Mouse (Mus musculus) right cerebral cortex, postnatal 10 days (tissue): ENCODE data around the gene Entpd1.

Source experiments
- DNase-seq, 2 experiments: peaks; one replicate each; pipeline ENCODE4 v3.0.0; 2021; ENCODE audit warnings: low spot score in 2 of 2

Entpd1 gene

GRCm38 (mm10) chr19:40665778-40666177 is 53.6 kb downstream of the Entpd1 start:
- no peak for DNase-seq

DNA sequence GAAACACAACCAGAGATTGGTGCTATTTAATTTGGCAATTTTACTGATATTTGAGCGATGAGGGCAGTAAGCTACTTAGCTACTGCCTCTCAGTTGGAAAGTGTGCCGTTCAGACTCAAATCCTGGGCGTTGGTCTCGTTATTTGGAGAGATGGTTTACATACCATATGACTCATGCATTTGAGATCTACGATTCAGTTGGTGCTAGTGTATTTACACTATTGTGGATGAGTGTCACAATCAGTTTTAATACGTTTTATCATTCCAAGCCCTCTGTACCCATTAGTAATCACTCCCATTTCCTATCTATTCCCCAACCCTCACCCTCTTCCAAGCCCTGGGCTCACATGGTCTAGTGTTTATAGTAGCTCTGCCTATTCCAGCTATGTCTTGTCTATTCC is 54.9 kb downstream of the Entpd1 start:
- DNase-seq, result no peak

DNA sequence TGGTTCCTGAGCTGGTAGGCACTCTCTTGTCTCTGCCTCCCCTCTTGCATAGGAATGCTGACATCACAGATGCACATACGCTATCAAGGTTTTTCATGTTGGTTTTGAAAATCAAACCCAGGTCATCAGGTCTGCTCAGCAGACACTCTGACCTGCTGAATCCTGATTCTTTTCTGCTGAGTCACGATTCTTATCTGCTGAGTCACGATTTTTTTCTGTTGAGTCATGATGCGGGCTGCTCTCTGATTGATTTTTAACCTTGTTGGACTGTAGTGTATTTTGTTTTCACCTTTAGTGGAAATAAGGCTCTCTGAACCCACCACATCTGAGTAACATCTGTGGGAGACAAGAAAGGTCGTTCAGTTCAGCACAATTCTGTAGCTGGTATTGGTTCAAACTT is 63.2 kb downstream of the Entpd1 start:
- DNase-seq, result no peak

GRCm38 (mm10) chr19:40678087-40678486 is 65.9 kb downstream of the Entpd1 start:
- no peak for DNase-seq

- peak; percentile 44 to 49 for DNase-seq
Measured at GRCm38 (mm10) chr19:40678532-40679307, 66.6 kb downstream of the Entpd1 start.

GRCm38 (mm10) chr19:40679632-40680031 is 67.5 kb downstream of the Entpd1 start:
- DNase-seq, result no peak

- no peak for DNase-seq
Measured at GRCm38 (mm10) chr19:40684124-40684523, 72.0 kb downstream of the Entpd1 start.

GRCm38 (mm10) chr19:40684566-40684965 is 72.4 kb downstream of the Entpd1 start:
- no peak for DNase-seq

- no peak for DNase-seq
Measured at GRCm38 (mm10) chr19:40687291-40687927, 75.2 kb downstream of the Entpd1 start.

DNA sequence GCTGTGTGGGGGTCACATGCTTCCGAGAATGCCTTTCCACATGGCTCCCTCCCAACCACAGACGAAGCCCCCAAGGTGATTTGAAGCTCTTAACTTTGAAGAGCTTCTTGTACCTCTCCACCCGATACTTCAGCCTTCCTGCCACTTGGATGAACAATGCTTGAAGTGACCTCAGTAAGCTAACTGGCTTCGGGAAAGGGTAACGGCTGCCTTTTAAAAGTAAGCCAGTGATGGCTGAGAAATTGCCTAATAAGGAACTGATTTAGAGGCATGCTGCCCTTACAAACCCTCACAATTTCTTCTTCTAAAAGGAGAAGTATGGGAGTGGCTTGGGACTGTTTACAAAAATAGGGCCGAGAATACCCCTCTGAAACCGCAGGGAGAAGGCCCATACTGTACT is 81.0 kb downstream of the Entpd1 start:
- DNase-seq, result no peak

DNA sequence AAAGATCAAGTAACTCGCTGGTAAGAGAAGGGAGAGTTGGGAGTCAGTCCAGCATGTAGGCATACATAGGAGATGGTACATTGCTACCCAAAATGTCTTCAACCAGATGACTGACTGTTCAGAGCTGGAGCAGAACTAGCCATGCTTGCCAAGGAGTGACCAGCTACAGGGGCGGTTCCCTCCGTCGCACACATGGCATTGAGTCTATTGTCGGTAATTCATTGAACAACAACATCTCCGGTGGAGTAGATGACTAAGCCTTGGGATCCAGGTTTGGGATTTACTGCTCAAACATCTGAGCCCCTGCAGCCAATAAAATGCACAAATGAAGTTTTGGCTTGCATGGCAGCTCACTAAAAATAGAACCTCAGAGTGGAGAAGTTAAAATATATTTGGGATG is 84.0 kb downstream of the Entpd1 start:
- DNase-seq, result no peak

- DNase-seq, result no peak
Measured at GRCm38 (mm10) chr19:40698103-40698853, 86.1 kb downstream of the Entpd1 start.

GRCm38 (mm10) chr19:40699816-40700215 is 87.7 kb downstream of the Entpd1 start:
- no peak for DNase-seq

DNA sequence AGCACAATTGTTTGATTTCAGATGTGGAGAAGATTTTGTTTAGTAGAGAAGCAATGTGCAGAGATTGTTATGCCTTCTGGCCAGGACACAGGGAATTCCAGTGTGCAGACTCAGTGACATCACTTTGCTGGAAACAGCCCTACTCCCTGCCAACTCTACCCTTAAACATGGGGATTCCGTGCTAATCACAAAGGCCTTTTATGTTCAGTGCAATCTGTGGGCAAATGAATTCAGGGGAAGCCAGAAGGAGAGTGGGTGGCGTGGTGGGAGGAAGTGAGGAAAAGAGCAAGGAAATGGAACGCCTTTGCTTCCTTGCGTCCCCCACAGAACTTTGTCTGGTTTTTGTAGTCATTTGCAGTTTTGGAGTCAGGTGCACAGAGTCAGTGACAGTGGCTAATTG is 90.2 kb downstream of the Entpd1 start:
- DNase-seq, result peak; percentile 70 to 76

- no peak for DNase-seq
Measured at GRCm38 (mm10) chr19:40712889-40713628, 100.9 kb downstream of the Entpd1 start.

DNA sequence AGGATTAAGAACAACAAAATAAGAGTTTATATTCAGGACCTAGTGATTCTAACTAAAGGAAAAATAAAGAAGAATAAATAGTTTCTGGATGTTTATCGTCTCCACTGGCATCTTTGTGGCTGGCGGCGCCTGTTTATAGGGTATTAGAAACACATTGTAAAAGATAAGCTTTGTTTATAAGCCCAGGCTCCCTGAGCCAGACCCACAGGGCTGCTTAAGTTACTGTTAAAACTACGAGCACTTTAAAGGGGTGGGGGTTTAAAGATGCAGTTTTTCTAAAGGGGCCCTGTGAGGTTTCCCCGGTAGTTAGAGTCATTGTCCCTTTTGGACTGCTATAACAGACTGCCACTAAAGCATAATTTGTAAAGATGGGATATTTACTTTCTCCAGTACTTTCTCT is 102.5 kb downstream of the Entpd1 start:
- DNase-seq, result no peak

- no peak for DNase-seq
Measured at GRCm38 (mm10) chr19:40716981-40717380, 104.8 kb downstream of the Entpd1 start.

DNA sequence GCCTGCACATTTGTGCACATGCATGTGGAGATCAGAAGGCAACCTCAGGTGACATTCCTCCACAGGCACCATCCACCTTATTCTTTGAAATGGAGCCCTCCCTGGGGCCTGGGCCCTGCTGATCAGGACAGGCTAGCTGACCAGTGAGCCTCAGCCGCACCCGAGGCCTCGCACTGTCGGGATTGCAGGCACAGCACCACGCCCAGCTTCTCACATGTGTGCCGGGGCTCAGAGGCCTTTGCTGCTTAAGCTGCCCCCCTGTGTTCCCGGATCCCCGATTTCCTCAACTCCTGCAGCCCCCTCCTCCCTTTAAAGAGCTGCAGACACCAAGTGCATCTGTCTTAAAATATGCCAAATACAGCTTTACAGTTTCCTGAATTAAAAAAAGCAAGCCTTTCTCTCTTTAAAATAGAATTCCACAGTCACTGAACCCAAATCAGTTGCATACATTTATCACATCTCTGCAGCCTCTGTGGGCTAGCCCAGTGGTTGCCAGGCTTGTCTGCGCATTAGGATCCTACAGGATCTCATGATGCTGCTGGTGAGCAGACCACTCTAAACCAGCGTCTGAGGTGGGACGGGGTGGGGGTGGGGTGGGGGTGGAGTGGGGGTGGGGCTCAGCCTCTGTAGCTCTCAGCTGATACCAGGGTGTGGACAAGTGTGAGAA is 107.4 kb downstream of the Entpd1 start:
- peak in 1 of 2 experiments; percentile 51 for DNase-seq

DNA sequence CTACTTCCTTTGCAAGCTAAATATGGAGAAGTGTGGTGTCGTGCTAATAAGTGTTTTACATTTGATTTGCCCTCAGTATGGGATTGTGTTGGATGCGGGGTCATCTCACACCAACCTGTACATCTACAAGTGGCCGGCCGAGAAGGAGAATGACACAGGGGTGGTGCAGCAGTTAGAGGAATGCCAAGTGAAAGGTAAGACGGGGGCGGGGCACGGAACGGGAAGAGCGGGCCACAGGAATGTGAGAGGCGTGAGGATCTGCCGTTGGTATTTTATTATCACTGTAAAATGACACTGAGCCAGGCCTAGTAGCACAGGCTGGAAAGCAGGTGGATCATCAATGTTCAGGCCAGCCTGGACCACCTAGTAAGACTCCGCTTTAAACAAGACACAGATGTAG is 108.2 kb downstream of the Entpd1 start:
- DNase-seq, result no peak

- DNase-seq, result peak; percentile 67 to 75
Measured at GRCm38 (mm10) chr19:40722137-40723038, 110.2 kb downstream of the Entpd1 start.
